Mouse (Mus musculus) adrenal gland, postnatal 25 days (tissue): ENCODE measurements around the gene 1110051M20Rik. TPM values are rescaled to one million over a fixed set of nuclear protein-coding genes. Genes with fewer than 3 reads are reported as not detected.
A peak's percentile ranks its signal among the peaks of the same experiment; 100 is the strongest.
"Not testable (repeated sequence)": the region's sequence is repeated elsewhere in the genome, so short reads cannot be mapped to it uniquely, and the experiment has no call there.

Source experiments
- DNase-seq: peaks from one replicate; pipeline ENCODE4 v3.0.0; 2021; ENCODE audit warnings: mixed read lengths
- microRNA-seq, 2 experiments: library from miRNA; unstranded; fragments of <30 nt; microRNA quantifications; one replicate each; pipeline ENCODE4 v1.2.0; 2021
- total RNA-seq: library from RNA; stranded (reverse); gene quantifications from 2 replicates; pipeline ENCODE4 v1.2.3, GENCODE M21; 2021

1110051M20Rik gene
- total RNA-seq, 1 experiment from 2014 or later, result 20.7 TPM

DNA sequence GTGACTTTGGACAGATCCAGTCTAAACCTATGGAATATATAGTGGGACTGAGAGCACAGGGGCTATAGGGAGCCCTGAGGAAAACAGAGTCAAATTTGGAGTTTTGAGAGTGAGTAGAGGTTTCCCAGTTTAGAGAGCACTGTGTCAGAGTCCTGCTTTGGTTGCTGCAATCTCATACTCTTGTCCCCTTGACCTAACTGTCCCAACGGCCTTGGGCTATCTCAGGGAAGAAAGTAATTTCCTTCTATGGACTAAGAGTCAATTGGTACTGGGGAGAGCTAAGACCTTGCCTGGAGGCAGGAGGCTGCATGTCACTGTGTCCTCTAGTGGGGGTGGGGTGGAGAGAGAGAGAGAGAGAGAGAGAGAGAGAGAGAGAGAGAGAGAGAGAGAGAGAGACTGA lies 185.7 kb downstream of the 1110051M20Rik start:
- no peak for DNase-seq

DNA sequence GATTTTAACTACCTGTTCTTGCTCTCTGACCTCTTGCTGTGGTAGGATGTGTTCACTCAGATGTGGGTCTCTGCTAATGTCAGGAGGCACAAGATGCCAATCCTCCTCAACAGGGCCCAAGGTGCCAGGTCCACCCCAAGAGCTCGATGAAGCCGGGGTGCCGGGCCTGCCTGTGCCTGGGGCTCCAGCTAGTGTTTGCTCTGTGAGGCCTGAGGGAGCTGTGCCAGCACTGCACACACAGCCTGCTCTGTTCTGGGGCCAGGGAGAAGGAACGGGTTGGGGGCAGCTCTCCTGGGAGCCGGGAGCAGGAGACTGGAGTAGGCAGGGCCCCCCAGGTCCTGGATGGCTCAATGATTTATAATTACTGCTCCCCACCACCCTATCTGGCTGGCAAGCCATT lies 186.4 kb downstream of the 1110051M20Rik start:
- DNase-seq, result peak; percentile 42

DNA sequence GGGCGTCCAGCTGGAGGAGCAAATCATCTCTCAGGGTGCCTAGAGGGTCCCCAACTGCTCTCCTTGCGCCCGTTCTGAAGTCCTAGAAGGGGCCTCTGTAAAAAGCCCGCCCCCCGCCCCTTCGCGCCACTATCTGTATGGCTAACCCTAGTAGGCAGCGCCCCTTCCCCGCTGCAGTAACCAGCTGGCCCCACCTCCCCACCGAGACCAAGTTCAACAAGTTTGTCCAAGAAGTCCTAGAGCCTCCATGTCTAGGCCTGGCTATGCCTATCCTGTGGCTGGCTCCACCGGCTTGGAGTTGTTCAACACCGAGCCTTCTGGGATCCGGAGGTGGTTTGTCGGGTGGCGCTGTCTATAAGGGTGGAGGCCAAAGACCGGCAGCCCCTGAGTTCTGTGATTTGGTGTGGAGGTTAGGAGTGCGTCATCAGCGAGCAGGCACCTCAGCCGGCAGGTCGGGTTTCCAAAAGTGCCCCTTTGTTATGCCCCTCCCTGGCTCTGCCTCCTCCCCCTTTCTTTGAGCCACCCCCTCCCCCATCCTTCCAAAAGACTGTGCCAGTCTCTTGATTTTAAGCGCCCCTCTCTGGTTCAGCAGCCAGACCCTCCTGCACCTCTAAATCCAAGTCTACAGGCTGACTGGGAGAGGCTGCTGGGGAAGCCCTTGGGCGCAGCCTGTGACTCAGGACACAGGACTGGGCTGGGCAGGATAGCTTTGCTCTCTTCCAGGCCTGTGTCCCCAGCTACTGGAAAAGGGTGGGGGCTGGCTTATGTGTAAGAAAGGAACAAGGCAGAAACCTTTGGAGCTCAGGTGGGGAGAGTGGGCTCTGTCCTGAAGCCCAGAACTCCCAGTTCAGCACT lies 187.2 kb downstream of the 1110051M20Rik start:
- DNase-seq, result peak; percentile 53

DNA sequence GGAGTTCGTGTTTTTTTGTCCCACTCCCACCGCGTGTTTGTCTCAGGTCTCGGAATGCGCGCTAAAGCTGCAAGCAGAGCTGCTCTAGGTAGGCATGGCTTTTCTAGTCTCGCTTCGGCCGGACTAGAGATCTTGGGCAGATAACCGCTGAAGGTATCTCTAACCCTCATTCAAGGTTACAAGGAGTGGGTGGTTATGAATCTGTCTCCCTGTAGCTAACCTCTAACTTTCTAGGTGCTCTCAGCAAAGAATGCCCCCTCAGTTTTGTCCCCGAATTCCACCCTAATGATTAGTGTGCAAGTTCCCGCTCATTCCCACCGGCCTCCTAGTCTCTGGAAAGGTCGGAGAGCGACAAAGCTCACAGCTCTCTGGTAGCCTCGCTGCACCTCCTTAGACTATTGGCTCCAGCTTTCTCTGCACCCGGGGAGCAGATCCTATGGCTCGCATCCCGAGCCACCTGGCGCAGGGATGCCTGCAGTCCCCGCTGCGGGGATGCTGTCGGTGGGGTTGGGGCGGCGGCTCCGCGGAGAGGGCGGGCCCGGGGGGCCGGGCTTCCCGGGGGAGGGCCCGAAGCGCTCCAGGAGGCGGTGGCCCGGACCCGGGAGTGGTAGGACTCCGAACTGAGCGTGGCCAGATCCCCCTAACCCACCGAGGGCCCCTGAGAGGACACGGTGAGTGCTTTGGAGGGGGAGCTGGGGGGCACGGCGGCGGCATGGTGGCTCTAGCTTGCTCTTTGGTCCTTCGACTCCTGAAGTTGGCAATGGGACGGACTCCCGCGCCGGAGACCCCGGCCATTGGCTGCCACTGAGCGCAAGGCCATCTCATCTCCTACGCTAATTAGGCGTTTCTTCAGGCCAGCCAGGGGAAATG lies 188.0 kb downstream of the 1110051M20Rik start:
- peak; percentile 81 for DNase-seq

DNA sequence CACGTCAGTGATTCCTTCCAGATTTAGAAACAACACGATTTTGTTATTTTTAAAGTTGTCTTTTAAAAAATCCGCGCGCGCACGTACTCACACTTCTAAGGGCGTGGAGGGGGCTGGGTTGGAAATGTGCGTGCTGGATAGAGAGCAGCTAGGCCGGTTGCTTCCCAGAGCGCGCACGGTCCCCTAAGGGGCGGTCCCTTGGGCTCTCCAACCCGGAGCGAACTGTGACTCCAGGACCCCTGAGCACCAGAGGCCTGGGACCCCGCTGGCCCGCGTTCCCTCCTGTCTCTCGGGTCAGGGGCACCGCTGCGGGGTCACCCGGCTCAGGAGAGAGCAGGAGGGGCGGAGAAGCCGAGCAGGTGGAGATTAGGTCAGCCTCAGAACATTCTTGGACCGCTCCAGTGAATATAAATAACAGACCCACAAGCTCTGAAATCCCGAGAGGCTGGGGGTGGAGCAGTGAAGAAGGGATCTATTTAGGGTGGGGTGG lies 188.8 kb downstream of the 1110051M20Rik start, which contains the start of gene Pacsin3:
Pacsin3 (plus strand) TSS at position 294 of the 490 bp plus-strand sequence.
- no peak for DNase-seq

DNA sequence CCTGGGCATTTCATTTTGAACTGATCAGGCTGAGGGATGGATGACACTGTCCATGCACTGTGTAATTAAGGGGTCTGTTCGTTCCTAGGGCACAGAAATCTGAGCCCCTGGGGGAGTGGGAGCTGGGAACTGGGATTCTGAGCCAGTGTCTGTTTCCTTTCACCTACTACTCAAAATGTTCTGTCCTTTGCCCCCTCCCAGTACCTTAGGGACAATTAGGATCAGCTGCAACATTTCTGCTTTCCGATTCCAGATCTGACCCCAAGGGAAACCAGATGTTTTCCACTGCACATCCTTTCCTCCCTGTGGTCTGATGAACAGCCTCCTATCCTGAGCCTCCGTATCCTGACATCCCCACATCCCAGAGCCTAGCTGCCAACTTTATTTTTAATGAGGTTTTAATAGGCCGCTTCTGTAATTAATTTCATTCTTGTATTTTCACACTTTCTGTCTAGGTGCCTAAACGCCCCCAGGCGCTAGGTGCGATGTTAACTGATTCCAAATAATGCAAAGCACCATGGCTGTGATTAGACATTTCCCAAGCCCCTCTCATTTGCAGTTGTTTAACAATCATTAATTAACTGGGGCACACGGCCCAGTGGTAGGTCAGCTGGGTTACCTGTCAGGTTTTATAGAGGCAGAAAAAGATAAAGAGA lies 189.7 kb downstream of the 1110051M20Rik start:
- no peak for DNase-seq

DNA sequence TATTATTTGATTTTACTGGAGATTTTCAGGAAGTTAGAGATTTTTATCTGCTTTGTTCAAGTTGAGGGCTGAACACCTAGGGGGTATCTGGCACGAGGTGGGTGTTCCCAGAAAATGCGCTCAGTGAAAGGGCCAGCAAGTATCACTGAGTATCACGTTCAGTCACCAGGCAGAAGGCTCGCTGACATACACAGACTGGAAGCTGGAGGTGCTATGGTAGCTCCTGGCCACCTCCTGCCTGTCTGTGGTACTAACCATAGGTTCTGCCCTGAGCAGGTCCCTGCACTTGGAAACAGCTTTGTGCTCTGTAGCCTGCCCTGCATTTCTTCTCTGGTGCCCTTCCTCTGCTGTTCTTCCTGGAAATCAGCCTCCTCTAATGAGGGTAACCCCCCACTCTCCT lies 192.0 kb downstream of the 1110051M20Rik start:
- no peak for DNase-seq

DNA sequence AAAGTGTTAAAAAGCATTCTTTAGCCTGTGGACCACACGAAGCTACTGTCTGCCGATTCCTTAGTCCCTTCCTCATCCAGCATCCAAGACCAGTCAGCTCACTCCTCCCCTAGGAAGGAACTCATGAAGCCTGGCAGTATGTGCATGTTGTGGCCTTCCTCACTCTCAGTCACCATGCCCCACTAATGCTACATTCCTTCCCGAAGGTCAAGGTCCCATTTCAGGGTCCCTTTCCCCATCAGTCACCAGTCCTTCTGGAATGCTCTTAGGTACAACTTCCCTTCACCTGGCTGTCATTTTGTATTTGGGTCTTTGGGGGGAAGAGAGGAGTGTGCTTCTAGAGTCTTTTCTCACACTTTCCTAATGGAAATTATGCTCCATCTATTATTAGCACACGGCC lies 192.5 kb downstream of the 1110051M20Rik start:
- DNase-seq, result no peak

DNA sequence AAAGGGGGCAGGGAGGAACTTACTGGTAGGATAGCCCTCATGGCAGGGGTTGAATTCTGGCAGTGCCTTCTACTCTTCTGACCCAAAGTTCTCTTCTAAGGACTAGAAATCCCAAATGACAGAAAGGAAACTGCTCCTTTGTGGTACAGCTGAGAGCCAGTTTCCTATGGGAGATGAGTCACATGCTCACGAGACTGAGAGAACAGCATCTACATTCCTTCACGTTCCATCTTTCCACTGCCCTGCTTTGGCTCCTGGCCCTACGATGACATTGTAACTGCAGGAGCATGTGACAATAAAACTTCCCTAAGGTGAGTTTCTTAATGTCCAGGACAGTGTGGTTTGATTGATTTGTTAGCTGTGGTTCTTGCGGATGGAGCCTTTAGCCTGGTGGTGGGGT lies 196.1 kb downstream of the 1110051M20Rik start:
- DNase-seq, result no peak

DNA sequence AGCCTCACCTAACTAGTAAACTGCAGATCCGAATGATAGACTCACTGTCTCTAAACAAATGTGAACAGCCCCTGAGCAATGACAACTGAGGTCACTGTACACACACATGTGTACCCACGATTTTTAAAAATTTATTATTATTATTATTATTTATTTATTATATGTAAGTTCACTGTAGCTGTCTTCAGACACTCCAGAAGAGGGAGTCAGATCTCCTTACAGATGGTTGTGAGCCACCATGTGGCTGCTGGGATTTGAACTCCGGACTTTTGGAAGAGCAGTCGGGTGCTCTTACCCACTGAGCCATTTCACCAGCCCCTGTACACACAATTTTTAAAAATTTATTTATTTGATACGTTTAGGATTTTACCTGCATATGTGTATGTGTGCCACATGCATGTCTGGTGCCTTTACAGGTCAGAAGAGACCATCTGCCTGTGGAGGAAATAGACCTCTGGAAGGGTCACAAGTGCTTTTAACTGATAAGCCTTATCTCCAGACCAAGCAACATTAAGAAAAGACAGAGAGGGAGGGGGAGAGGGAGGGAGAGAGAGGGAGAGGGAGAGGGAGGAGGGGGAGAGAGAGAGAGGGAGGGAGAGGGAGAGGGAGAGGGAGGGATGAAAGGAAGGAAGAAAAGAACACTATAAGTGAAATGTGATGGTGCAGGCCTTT lies 199.8 kb downstream of the 1110051M20Rik start:
- no peak for DNase-seq

DNA sequence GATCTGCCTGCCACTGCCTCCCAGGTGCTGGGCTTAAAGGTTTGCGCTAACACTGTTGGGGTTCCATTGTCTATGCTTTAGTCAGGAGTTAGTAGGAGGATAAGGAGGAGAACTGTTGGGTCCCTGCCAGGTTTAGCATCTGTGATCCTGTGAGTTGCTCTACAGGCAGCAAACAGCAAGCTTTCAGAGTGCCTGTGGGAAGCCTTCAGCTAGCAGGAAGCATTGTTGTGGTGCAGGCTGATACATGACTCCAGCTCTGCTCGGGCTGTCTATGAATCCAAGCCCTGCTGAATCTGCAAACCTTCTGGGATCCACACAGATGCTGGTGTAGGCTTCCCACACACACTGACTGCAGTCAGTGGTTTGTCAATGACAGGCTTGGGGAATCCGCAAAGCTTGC lies 201.1 kb downstream of the 1110051M20Rik start:
- DNase-seq, result no peak

DNA sequence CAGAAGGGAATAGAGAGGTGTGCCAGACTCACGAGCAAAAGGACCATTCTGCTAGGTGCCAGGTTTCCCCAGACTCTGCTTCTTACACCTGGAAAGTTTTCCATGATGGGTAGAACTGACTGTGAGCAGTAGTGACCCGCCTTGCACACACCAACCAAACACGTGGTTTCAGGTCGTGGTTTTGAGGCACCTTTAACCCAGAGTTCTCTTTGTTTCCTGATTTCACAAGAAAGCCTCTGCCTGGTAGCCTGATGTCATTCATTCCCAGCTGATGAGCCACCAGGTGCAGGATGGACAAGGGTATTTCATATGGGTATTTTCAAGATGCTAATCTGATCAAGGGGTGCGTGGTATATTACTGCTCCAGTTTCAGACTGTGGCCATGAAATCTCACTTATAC lies 202.0 kb downstream of the 1110051M20Rik start:
- DNase-seq, result no peak

DNA sequence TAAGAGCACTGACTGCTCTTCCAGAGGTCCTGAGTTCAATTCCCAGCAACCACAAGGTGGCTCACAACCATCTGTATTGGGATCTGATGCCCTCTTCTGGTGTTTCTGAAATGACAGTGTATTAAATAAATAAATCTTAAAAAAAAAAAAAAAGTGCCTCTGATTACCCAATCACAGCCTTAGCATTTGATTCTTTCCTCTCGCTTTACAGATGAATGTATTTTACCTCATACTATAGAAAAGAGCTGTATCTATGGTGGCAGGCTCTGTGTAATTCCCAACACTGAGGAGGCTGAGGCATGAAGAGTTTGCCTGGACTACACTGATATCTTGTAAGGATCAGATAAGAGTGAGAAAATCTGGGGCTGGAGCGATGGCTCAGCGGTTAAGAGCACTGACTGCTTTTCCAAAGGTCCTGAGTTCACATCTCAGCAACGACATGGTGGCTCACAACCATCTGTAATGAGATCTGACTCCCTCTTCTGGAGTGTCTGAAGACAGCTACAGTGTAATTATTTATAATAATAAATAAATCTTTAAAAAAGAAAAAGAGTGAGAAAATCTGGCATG lies 206.9 kb downstream of the 1110051M20Rik start:
- DNase-seq, result not testable (repeated sequence)

DNA sequence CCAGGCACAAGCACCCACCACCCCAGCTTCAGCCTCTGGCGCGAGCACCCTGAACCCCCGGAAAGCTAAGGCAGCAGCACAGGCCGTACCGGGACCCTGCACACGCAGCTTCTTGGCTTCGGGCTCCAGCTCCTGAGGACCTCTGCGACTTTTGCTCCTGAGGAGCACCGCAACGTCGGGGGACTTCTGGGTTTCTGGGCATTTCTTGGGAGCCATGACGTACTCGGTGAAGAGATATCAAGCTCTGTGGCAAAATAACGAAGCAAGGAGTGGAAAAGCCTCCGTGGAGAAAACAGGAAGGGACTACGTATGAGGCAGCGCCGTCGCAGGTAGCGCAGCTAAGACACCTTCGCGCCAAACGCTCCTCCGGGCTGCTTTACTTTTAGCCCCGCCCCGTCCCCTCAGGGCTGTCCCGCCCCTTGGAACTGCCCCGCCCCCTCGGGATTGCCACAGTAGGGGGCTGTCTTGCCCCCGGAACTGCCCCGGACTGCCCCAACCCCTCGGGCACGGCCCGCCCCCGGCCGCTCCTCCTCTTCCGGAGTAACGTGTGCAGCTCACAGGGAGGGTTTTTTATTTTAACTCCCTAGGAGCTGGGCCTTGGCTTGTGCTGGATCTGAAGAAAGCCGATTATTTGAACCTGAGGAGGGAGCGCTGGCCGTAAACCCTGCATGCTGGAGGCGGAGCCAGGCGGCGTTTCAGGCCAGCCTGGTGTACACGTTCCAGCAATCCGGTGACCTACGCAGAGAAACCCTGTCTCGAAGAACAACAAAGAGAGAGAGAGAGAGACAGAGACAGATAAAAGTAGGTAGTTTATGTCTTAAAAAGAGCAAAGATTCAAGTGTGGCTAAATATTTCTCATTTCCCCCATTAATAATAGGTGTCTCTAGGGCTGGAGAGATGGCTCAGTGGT lies 207.6 kb downstream of the 1110051M20Rik start, which contains the start of gene Ddb2:
Ddb2 (minus strand) TSS at position 382 of the 910 bp plus-strand sequence.
- DNase-seq, result peak; percentile 98

DNA sequence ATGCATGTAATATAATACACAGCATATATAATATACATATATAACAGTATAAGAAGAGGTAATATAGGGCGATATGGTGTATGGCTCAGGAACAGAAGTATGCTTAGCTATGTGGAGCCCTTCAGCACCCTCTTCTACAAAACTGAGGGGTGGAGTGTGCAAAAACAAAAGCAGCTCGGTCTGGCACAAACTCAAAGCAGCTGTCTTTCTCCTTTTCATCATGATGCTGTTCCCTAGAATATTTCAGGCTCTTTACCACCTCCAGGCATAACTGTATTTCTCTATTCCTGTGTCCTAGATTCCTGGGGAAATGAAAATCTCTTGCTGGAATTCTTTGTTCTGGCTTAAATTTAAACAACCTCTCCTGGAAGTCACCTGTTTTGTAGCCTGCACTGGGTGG lies 214.8 kb downstream of the 1110051M20Rik start:
- DNase-seq, result no peak

Small RNA genes lying within 50 kb of the gene (microRNA-seq; reads per million reads assigned to microRNA genes)
- 0 reads per million in 2 experiments for gene Gm22071

Other genes starting within 250 kb of the 1110051M20Rik start
- gene Nr1h3, start 241.9 kb downstream of the 1110051M20Rik start, total RNA-seq, result 16.7 and 22.7 TPM in 2 replicates
- gene Acp2, start 241.8 kb downstream of the 1110051M20Rik start, total RNA-seq, result 34.0 and 41.8 TPM in 2 replicates
- 10.4 and 13.2 TPM in 2 replicates for gene Ddb2, start 207.7 kb downstream of the 1110051M20Rik start, total RNA-seq
- gene Pacsin3, start 188.8 kb downstream of the 1110051M20Rik start, total RNA-seq, result 134 and 152 TPM in 2 replicates
- 107 and 108 TPM in 2 replicates for gene Arfgap2, start 179.7 kb downstream of the 1110051M20Rik start, total RNA-seq
- 4.7 and 5.2 TPM in 2 replicates for gene Lrp4, start 12.8 kb upstream of the 1110051M20Rik start, total RNA-seq
- 45.1 and 49.3 TPM in 2 replicates for gene Ckap5, start 82.1 kb upstream of the 1110051M20Rik start, total RNA-seq
- gene F2, start 191.7 kb upstream of the 1110051M20Rik start, total RNA-seq, result 0.15 and 13.7 TPM in 2 replicates
- gene Zfp408, start 205.1 kb upstream of the 1110051M20Rik start, total RNA-seq, result 14.5 and 15.5 TPM in 2 replicates
- gene Arhgap1, start 205.2 kb upstream of the 1110051M20Rik start, total RNA-seq, result 58.7 and 68.6 TPM in 2 replicates